Mouse (Mus musculus): ENCODE data around the gene Pfn2. TPM values are rescaled to one million over a fixed set of nuclear protein-coding genes. Genes with fewer than 3 reads are reported as not detected.

The Pfn2 gene
- 1.7 TPM for total RNA-seq (2023)

GRCm38 (mm10) chr3:57847760-57848185, at the start of gene Pfn2:
Pfn2 (minus strand) TSS chr3:57848079.

Other genes starting within 250 kb of the Pfn2 start
- 26.0 TPM for gene Commd2, start 196.4 kb downstream of the Pfn2 start, total RNA-seq (2023)
- not detected for gene Ankub1, start 155.3 kb downstream of the Pfn2 start, total RNA-seq (2023)
- gene Rnf13, start 112.0 kb downstream of the Pfn2 start, total RNA-seq (2023) = 53.0 TPM